Mouse (Mus musculus) stomach, postnatal 0 days (tissue): ENCODE data around the gene Slc26a5. TPM values are rescaled to one million over a fixed set of nuclear protein-coding genes. Genes with fewer than 3 reads are reported as not detected.

Experiments used
- ATAC-seq: fragments of 200-750 bp; cut with Nextera tagmentation; 2 replicates; pipeline ENCODE4 v1.8.0; 2017; ENCODE audit not compliant: low FRiP score, low TSS enrichment
- DNase-seq: peaks from one replicate; pipeline ENCODE4 v3.0.0-alpha.2; 2016; ENCODE audit warnings: low spot score
- H3K27ac ChIP-seq: fragments of 300-500 bp; sonication (generic); replicated peaks from 2 replicates; pipeline ENCODE4 v1.5.1; 2014; ENCODE audit warnings: mild to moderate bottlenecking, control low read depth
- H3K27me3 ChIP-seq: fragments of 300-500 bp; sonication (generic); 2 replicates; pipeline ENCODE4 v1.6.1; 2014; ENCODE audit warnings: low read length; ENCODE audit not compliant: control insufficient read depth, insufficient read depth
- H3K36me3 ChIP-seq: fragments of 300-500 bp; sonication (generic); 2 replicates; pipeline ENCODE4 v1.6.1; 2014; ENCODE audit warnings: low read length, mixed read lengths; ENCODE audit not compliant: control insufficient read depth, insufficient read depth
- H3K4me1 ChIP-seq: fragments of 300-500 bp; sonication (generic); replicated peaks from 2 replicates; pipeline ENCODE4 v1.6.1; 2014; ENCODE audit warnings: antibody characterized with exemption; ENCODE audit not compliant: control insufficient read depth, insufficient read depth
- H3K4me2 ChIP-seq: fragments of 300-500 bp; sonication (generic); replicated peaks from 2 replicates; pipeline ENCODE4 v1.6.1; 2014; ENCODE audit warnings: low read depth, mild to moderate bottlenecking, control low read depth, moderate library complexity
- H3K4me3 ChIP-seq: fragments of 300-500 bp; sonication (generic); 2 replicates; pipeline ENCODE4 v1.5.1; 2014; ENCODE audit warnings: low read depth, low read length, control low read depth
- H3K9ac ChIP-seq: fragments of 300-500 bp; sonication (generic); 2 replicates; pipeline ENCODE4 v1.6.1; 2014; ENCODE audit warnings: mild to moderate bottlenecking, low read length, control low read depth, mixed read lengths
- H3K9me3 ChIP-seq: fragments of 300-500 bp; sonication (generic); 2 replicates; pipeline ENCODE4 v1.6.1; 2016; ENCODE audit warnings: low read length; ENCODE audit not compliant: control insufficient read depth
- CTCF ChIP-seq: IDR thresholded peaks from 2 replicates; pipeline ENCODE4 v1.5.1; 2016; ENCODE audit warnings: antibody characterized with exemption, low read depth, mild to moderate bottlenecking, moderate library complexity
- EP300 ChIP-seq: optimal IDR thresholded peaks from 2 replicates; pipeline ENCODE3; 2016; ENCODE audit warnings: antibody characterized with exemption
- WGBS: fragments of 180-500 bp; shearing (Covaris S2); extraction: QIAGEN DNeasy Blood & Tissue Kit; methylation state at CpG from one replicate; pipeline ENCODE4 v1.1.7; 2014; 5-methylcytosine and 5-hydroxymethylcytosine counted together
- polyA plus RNA-seq: library from polyadenylated mRNA; unstranded; fragments of >200 nt; fragmentation: Nextera tagmentation; extraction: Ambion mirVana; gene quantifications from 2 replicates; pipeline ENCODE4 v1.2.1, GENCODE M21; 2015

The Slc26a5 gene
- polyA plus RNA-seq, 1 experiment from 2014 or later: not detected

- Histone ChIP-seq H3K27ac (peak overlapping the region; percentile 85), H3K9ac (peak overlapping the region; percentile 91), H3K9me3 (no peaks in the 10 kb centered on the region), H3K36me3 (peaks cover 7% of the 10 kb centered on the region; the same call in 1 of the 2 replicates), H3K4me1 (no peaks in the 10 kb centered on the region), H3K4me2 (peak overlapping the region; percentile 60), H3K27me3 (no peaks in the 10 kb centered on the region), H3K4me3 (peak overlapping the region; percentile 98)
- TF ChIP-seq EP300 (no peak), CTCF (no peak)
- peak; percentile 91 for ATAC-seq
- peak; percentile 94 for DNase-seq
- WGBS: 2% methylated on average over 47 of the region's 51 CpGs
These were observed 78.9 kb downstream of the Slc26a5 start for GRCm38 (mm10) chr5:21786258-21787185.

- Histone ChIP-seq H3K4me3 (no peak overlapping the region), H3K4me2 (peak overlapping the region; percentile 60; the same call in 1 of the 2 replicates), H3K36me3 (peaks cover 13% of the 10 kb centered on the region; the same call in 1 of the 2 replicates), H3K9me3 (no peaks in the 10 kb centered on the region), H3K9ac (no peak overlapping the region), H3K4me1 (no peaks in the 10 kb centered on the region), H3K27ac (no peak overlapping the region; the same call in 1 of the 2 replicates), H3K27me3 (no peaks in the 10 kb centered on the region)
- DNase-seq (no peak), ATAC-seq (no peak)
- 79% methylated on average over 7 of the region's 7 CpGs for WGBS
- TF ChIP-seq CTCF (no peak), EP300 (no peak)
These were observed 79.6 kb downstream of the Slc26a5 start for GRCm38 (mm10) chr5:21785776-21786175.

- Histone ChIP-seq H3K4me3 (peak within 1 kb of the TSS; percentile 98), H3K9ac (peak within 1 kb of the TSS; percentile 77), H3K9me3 (no peaks in the 10 kb centered on the region), H3K27me3 (no peaks in the 10 kb centered on the region), H3K36me3 (peaks cover 14% of the 10 kb centered on the region; the same call in 1 of the 2 replicates), H3K27ac (peak within 1 kb of the TSS; percentile 85), H3K4me1 (no peaks in the 10 kb centered on the region), H3K4me2 (peak within 1 kb of the TSS; percentile 98)
- DNase-seq (peak; percentile 93), ATAC-seq (peak; percentile 97)
- TF ChIP-seq CTCF: no peak
- no peak for TF ChIP-seq EP300
- WGBS: under 1% methylated on average over 37 of the region's 37 CpGs
These were observed 80.4 kb downstream of the Slc26a5 start, which contains the start of the genes Dnajc2 and Psmc2 for GRCm38 (mm10) chr5:21785053-21785452. Gene Dnajc2 (minus strand): TSS chr5:21785251. Gene Psmc2 (plus strand): TSS chr5:21785283.

- peak; percentile 31 for ATAC-seq
- WGBS: under 1% methylated on average over 51 of the region's 51 CpGs
These were observed 81.0 kb downstream of the Slc26a5 start for GRCm38 (mm10) chr5:21784161-21785052.

GRCm38 (mm10) chr5:21776491-21776890 lies 88.9 kb downstream of the Slc26a5 start:
- Histone ChIP-seq H3K27me3 (no peaks in the 10 kb centered on the region), H3K9me3 (no peaks in the 10 kb centered on the region), H3K4me1 (no peaks in the 10 kb centered on the region), H3K4me2 (no peak overlapping the region), H3K36me3 (peaks cover 23% of the 10 kb centered on the region; the same call in 1 of the 2 replicates), H3K27ac (no peak overlapping the region), H3K4me3 (no peak overlapping the region), H3K9ac (no peak overlapping the region)
- TF ChIP-seq CTCF: no peak
- no peak for TF ChIP-seq EP300
- 94% methylated on average over 6 of the region's 6 CpGs for WGBS
- no peak for DNase-seq
- no peak for ATAC-seq

More at GRCm38 (mm10) chr5:21784161-21785052, 81.0 kb downstream of the Slc26a5 start:
- peak; percentile 42 for DNase-seq
- no peaks in the 10 kb centered on the region for H3K4me1 ChIP-seq
- H3K9ac ChIP-seq: peak overlapping the region; percentile 77
- H3K27me3 ChIP-seq: no peaks in the 10 kb centered on the region
- no peaks in the 10 kb centered on the region for H3K9me3 ChIP-seq
- H3K4me3 ChIP-seq: peak overlapping the region; percentile 95
- H3K36me3 ChIP-seq: peaks cover 14% of the 10 kb centered on the region; the same call in 1 of the 2 replicates
- H3K27ac ChIP-seq: peak overlapping the region; percentile 73
- TF ChIP-seq CTCF (no peak), EP300 (no peak)
- peak overlapping the region; percentile 98 for H3K4me2 ChIP-seq
